Mouse (Mus musculus) ES-E14 (cell line): ENCODE measurements around the gene Cask. TPM values are rescaled to one million over a fixed set of nuclear protein-coding genes. Genes with fewer than 3 reads are reported as not detected.

Source experiments
- DNase-seq: peaks from one replicate; pipeline ENCODE4 v3.0.0-alpha.2; 2013; ENCODE audit warnings: low read depth, low spot score
- H3K27ac ChIP-seq: 2 replicates; pipeline ENCODE4 v1.5.1; 2012; ENCODE audit warnings: low read depth, mild to moderate bottlenecking, low read length, moderate library complexity, mixed read lengths; ENCODE audit not compliant: poor library complexity, insufficient read depth, severe bottlenecking
- H3K36me3 ChIP-seq: 2 replicates; pipeline ENCODE4 v1.6.1; 2012; ENCODE audit warnings: mild to moderate bottlenecking, low read length, moderate library complexity, mixed read lengths; ENCODE audit not compliant: control insufficient read depth, poor library complexity, insufficient read depth, severe bottlenecking
- H3K4me1 ChIP-seq, 2 experiments: fragments of 150-350 bp in 1 of 2; sonication (generic) in 1 of 2; 2 replicates each; pipeline ENCODE4 v1.6.1; 2012; ENCODE audit warnings: low read length in 2 of 2, mild to moderate bottlenecking in 1 of 2, mixed read lengths in 1 of 2; ENCODE audit not compliant: control insufficient read depth in 2 of 2, insufficient read depth in 2 of 2, poor library complexity in 1 of 2
- H3K4me3 ChIP-seq, 2 experiments: fragments of 150-350 bp in 1 of 2; sonication (generic) in 1 of 2; 2 replicates each; pipeline ENCODE4 v1.5.1; 2012; ENCODE audit warnings: low read length in 2 of 2, low read depth in 1 of 2, mild to moderate bottlenecking in 1 of 2, mixed read lengths in 1 of 2; ENCODE audit not compliant: insufficient read depth in 1 of 2, poor library complexity in 1 of 2, severe bottlenecking in 1 of 2
- H3K9ac ChIP-seq: 2 replicates; pipeline ENCODE4 v1.6.1; 2012; ENCODE audit warnings: low read depth, mild to moderate bottlenecking, low read length, mixed read lengths; ENCODE audit not compliant: poor library complexity, insufficient read depth, severe bottlenecking
- H3K9me3 ChIP-seq: fragments of 150-350 bp; sonication (generic); 2 replicates; pipeline ENCODE4 v1.6.1; 2012; ENCODE audit warnings: low read depth, mild to moderate bottlenecking, low read length; ENCODE audit not compliant: control insufficient read depth, insufficient read depth
- CHD2 ChIP-seq: IDR thresholded peaks from 2 replicates; pipeline ENCODE4 v1.6.1; 2014; ENCODE audit warnings: mild to moderate bottlenecking, low read depth, low read length, inconsistent platforms
- HCFC1 ChIP-seq: IDR thresholded peaks from 2 replicates; pipeline ENCODE4 v1.6.1; 2012; ENCODE audit warnings: low read length, inconsistent platforms, borderline replicate concordance; ENCODE audit not compliant: insufficient read depth
- MAFK ChIP-seq: IDR thresholded peaks from 2 replicates; pipeline ENCODE4 v1.6.1; 2014; ENCODE audit warnings: mild to moderate bottlenecking, low read depth, low read length, inconsistent platforms; ENCODE audit not compliant: insufficient read depth
- ZC3H11A ChIP-seq: IDR thresholded peaks from 2 replicates; pipeline ENCODE4 v1.6.1; 2012; ENCODE audit warnings: low read depth, mild to moderate bottlenecking, inconsistent platforms, low read length, borderline replicate concordance
- ZNF384 ChIP-seq: IDR thresholded peaks from 2 replicates; pipeline ENCODE4 v1.6.1; 2012; ENCODE audit warnings: low read depth, low read length, inconsistent platforms
- in situ Hi-C, 2 experiments: fragments of 600-800 bp; cut with MboI; formaldehyde crosslinking; loops; one replicate each; pipeline ENCODE4 v1.15.1; 2025; ENCODE audit warnings: low sequenced_read_pairs in 2 of 2, inconsistent platforms in 1 of 2; ENCODE audit not compliant: unreplicated experiment in 2 of 2
- total RNA-seq: library from RNA; depleted of rRNA; stranded (reverse); fragments of 300-350 nt; gene quantifications from 2 replicates; pipeline ENCODE4 v1.2.3, GENCODE M21; 2012

The Cask gene
- total RNA-seq, 1 experiment = 20.1 TPM

DNA sequence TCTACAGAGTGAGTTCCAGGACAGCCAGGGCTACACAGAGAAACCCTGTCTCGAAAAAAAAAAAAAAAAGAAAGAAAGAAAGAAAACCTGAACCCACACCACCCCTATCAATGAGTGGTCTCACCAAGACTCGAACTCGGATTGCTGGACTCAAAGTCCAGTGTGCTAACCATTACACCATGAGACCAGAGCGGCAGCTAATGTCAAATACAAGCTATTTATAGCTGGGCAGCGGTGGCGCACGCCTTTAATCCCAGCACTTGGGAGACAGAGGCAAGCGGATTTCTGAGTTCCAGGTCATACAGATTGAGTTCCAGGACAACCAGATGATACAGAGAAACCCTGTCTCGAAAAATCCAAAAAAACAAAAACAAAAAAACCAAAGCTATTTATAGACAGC is 7.9 kb upstream of the Cask start:
- in situ Hi-C loops = no loop called here
- Histone ChIP-seq H3K9me3 (no peaks in the 10 kb centered on the region), H3K9ac (no peak overlapping the region), H3K4me3 (0 out of 4 replicates have a peak overlapping the region, but pooled peaks of 1 of the 2 experiments have one; percentile 26), H3K27ac (no peak overlapping the region), H3K36me3 (no peaks in the 10 kb centered on the region), H3K4me1 (no peaks in the 10 kb centered on the region)
- TF ChIP-seq ZNF384 = 0 out of 2 replicates have a peak, but pooled peaks have one; percentile 58
- TF ChIP-seq ZC3H11A = no peak
- TF ChIP-seq HCFC1 = no peak
- no peak for DNase-seq

- no peaks in the 10 kb centered on the region for H3K9me3 ChIP-seq
- H3K4me1 ChIP-seq = no peaks in the 10 kb centered on the region
- TF ChIP-seq MAFK (no peak), ZC3H11A (no peak), CHD2 (no peak), ZNF384 (no peak), HCFC1 (no peak)
These were observed 2.7 kb downstream of the Cask start for GRCm38 (mm10) chrX:13848473-13848872.

DNA sequence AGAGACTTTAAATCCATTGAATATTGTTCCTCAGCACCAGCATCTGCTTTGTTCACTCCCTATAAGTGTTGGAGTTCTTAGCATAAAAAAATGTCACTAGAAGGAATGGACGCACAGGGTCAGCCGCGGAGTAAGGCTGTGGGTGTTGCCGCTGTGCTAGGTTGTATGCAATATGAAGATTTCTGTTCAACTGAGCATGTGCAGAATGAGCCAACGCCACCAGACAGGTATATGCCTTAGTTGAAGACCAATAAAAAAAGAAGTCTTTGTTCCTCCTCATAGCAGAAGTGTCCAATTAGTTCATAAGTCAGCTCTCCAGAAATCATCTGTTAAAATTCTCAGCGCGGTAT is 3.7 kb downstream of the Cask start:
- TF ChIP-seq ZNF384 (no peak), CHD2 (no peak), HCFC1 (no peak), ZC3H11A (no peak), MAFK (no peak)
- H3K9ac ChIP-seq = no peak overlapping the region
- in situ Hi-C loops = no loop called here
- no peaks in the 10 kb centered on the region for H3K36me3 ChIP-seq
- no peak for DNase-seq
- H3K4me3 ChIP-seq = peak overlapping the region; percentile 67 to 77
- no peaks in the 10 kb centered on the region for H3K9me3 ChIP-seq
- H3K4me1 ChIP-seq = no peaks in the 10 kb centered on the region
- H3K27ac ChIP-seq = no peak overlapping the region

More at GRCm38 (mm10) chrX:13848473-13848872, 2.7 kb downstream of the Cask start:
- Histone ChIP-seq H3K4me3 (no peak overlapping the region), H3K27ac (no peak overlapping the region), H3K36me3 (no peaks in the 10 kb centered on the region), H3K9ac (no peak overlapping the region)
- in situ Hi-C loops = no loop called here
- DNase-seq = no peak

DNA sequence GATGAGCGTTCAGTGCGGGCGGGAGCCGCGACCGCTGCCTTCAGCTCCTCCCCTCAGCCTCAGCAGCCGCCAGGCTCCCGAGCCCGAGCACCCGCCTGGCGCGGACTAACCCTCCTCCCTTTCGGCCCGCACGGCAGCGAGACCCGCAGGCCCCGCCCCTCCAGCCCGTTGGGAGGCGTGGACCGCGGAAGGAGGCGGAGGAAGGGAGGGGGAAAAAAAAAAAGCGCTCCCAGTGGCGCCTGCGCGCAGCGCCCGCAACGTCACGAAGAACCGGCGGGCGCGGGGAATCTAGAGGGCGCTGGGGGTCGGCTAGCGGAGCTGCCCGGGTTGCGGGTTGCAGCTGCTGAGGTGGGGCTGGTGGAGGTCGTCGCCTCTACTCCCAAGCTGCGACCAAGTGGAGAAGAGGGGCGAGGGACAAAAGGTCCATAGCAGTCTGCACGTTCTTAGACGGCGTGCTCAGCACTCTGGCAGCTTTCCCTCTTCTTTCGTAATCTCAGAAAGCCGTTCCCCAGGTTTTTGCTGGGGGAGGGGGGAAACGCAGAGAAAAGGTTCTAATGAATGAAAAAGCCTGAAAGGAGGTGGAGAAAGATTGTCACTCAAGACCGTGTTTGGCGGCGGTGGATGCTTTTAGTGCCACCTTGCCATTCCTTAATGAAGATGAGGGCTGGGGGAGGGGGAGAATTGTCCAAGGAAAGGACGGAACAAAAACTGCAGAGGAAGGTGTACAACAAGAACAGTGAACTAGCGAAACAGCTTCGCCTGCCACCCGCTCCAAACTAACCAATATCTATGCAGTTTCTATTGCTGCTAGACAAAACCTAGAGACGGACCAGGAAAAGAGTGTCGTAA is 4.3 kb downstream of the Cask start:
- H3K4me3 ChIP-seq = peak overlapping the region; percentile 67 to 77
- in situ Hi-C loops = no loop called here

More for the DNA sequence above, 4.3 kb downstream of the Cask start:
- peak overlapping the region; percentile 81 for H3K9ac ChIP-seq
- DNase-seq = peak; percentile 64
- TF ChIP-seq CHD2 (no peak), ZC3H11A (no peak), MAFK (no peak), ZNF384 (peak; percentile 88), HCFC1 (no peak)
- no peaks in the 10 kb centered on the region for H3K36me3 ChIP-seq
- H3K27ac ChIP-seq = 0 out of 2 replicates have a peak overlapping the region, but pooled peaks have one; percentile 8
- no peaks in the 10 kb centered on the region for H3K9me3 ChIP-seq
- H3K4me1 ChIP-seq = no peaks in the 10 kb centered on the region
